Mouse (Mus musculus) hindbrain, postnatal 0 days (tissue): Measurements from ENCODE around the gene Mtfr1l. TPM values are rescaled to one million over a fixed set of nuclear protein-coding genes. Genes with fewer than 3 reads are reported as not detected.

ENCODE experiments used
- ATAC-seq: fragments of 200-750 bp; cut with Nextera tagmentation; 2 replicates; pipeline ENCODE4 v1.8.0; 2017; ENCODE audit warnings: mild to moderate bottlenecking, moderate TSS enrichment, moderate library complexity
- DNase-seq: peaks from one replicate; pipeline ENCODE4 v3.0.0-alpha.2; 2015; ENCODE audit warnings: low spot score
- H3K27ac ChIP-seq: fragments of 300-500 bp; sonication (generic); 2 replicates; pipeline ENCODE4 v1.5.1; 2014; ENCODE audit warnings: mild to moderate bottlenecking
- H3K27me3 ChIP-seq: fragments of 300-500 bp; sonication (generic); 2 replicates; pipeline ENCODE4 v1.6.1; 2014; ENCODE audit warnings: low read length, mixed read lengths; ENCODE audit not compliant: insufficient read depth
- H3K36me3 ChIP-seq: fragments of 300-500 bp; sonication (generic); 2 replicates; pipeline ENCODE4 v1.6.1; 2014; ENCODE audit warnings: low read length, mixed read lengths; ENCODE audit not compliant: insufficient read depth
- H3K4me1 ChIP-seq: fragments of 300-500 bp; sonication (generic); 2 replicates; pipeline ENCODE4 v1.6.1; 2014; ENCODE audit warnings: antibody characterized with exemption, low read length, mixed read lengths; ENCODE audit not compliant: insufficient read depth
- H3K4me2 ChIP-seq: fragments of 300-500 bp; sonication (generic); 2 replicates; pipeline ENCODE4 v1.6.1; 2014; ENCODE audit warnings: low read depth, mild to moderate bottlenecking, low read length, moderate library complexity, mixed read lengths
- H3K4me3 ChIP-seq: fragments of 300-500 bp; sonication (generic); 2 replicates; pipeline ENCODE4 v1.5.1; 2014; ENCODE audit warnings: low read length
- H3K9ac ChIP-seq: fragments of 300-500 bp; sonication (generic); replicated peaks from 2 replicates; pipeline ENCODE4 v1.6.1; 2014; ENCODE audit warnings: mild to moderate bottlenecking, low read length, moderate library complexity, mixed read lengths
- H3K9me3 ChIP-seq: fragments of 300-500 bp; sonication (generic); 2 replicates; pipeline ENCODE4 v1.6.1; 2016; ENCODE audit warnings: low read length, mixed read lengths
- CTCF ChIP-seq: IDR thresholded peaks from 2 replicates; pipeline ENCODE4 v1.5.1; 2016; ENCODE audit warnings: antibody characterized with exemption, control low read depth, low read depth
- WGBS: fragments of 180-500 bp; shearing (Covaris S2); extraction: QIAGEN DNeasy Blood & Tissue Kit; methylation state at CpG from one replicate; pipeline ENCODE4 v1.1.7; 2014; 5-methylcytosine and 5-hydroxymethylcytosine counted together
- polyA plus RNA-seq: library from polyadenylated mRNA; unstranded; fragments of >200 nt; fragmentation: Nextera tagmentation; extraction: Ambion mirVana; gene quantifications from 2 replicates; pipeline ENCODE4 v1.2.1, GENCODE M21; 2015
- total RNA-seq: library from RNA; depleted of rRNA; stranded (reverse); fragments of >200 nt; gene quantifications from 2 replicates; pipeline ENCODE4 v1.2.3, GENCODE M21; 2014

The Mtfr1l gene
- total and polyA plus RNA-seq, 2 experiments from 2014 or later, result 133 to 182 TPM

DNA sequence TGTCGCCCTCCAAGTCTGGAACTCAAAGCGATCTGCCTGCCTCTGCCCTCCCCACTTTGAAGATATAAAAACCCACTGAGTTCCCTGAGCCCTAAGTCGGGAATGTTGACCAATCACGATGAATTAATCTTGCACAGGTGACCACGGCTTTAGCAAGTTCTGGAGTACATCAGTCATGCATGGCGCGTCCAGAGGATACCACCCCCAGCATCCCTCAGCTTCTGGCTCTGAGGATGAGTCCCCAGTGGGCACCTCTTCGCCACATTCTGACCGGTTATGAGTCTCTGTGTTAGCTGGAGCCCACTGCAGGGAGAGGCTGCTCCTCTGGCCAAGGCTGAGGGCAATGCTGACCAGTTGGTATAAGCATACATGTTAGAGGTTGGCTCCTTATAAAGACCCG, 51.0 kb downstream of the Mtfr1l start:
- Histone ChIP-seq H3K4me3 (no peak overlapping the region), H3K4me1 (no peaks in the 10 kb centered on the region), H3K4me2 (no peak overlapping the region), H3K9me3 (no peaks in the 10 kb centered on the region), H3K27me3 (no peaks in the 10 kb centered on the region), H3K9ac (no peak overlapping the region), H3K36me3 (no peaks in the 10 kb centered on the region), H3K27ac (no peak overlapping the region)
- 77% methylated on average over 10 of the region's 10 CpGs for WGBS
- DNase-seq (no peak), ATAC-seq (no peak)
- no peak for TF ChIP-seq CTCF

DNA sequence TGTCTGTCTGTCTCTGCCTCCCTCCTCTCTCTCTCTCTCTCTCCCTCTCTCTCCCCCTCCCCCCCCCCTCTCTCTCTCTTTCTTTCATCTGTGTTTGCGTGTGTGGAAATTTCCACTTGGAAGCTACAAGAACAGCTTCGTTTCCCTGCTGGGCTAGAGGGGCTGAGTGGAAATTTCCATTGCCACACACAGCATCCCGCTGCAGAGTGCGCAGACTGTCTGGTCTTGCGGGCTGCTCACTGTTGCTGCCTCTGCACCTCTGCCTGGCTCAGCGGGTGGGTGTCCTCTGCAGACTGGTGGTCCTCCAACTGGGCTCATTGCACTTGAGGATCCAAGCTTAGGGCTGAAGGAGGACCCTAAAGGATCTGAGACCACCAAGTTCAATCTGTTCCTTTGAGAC, 51.5 kb downstream of the Mtfr1l start:
- WGBS, result 22% methylated on average over 6 of the region's 6 CpGs
- Histone ChIP-seq H3K36me3 (no peaks in the 10 kb centered on the region), H3K4me3 (no peak overlapping the region), H3K4me1 (no peaks in the 10 kb centered on the region), H3K27me3 (no peaks in the 10 kb centered on the region), H3K27ac (no peak overlapping the region), H3K4me2 (no peak overlapping the region), H3K9ac (no peak overlapping the region), H3K9me3 (no peaks in the 10 kb centered on the region)
- ATAC-seq, result no peak
- no peak for TF ChIP-seq CTCF
- peak; percentile 42 for DNase-seq

DNA sequence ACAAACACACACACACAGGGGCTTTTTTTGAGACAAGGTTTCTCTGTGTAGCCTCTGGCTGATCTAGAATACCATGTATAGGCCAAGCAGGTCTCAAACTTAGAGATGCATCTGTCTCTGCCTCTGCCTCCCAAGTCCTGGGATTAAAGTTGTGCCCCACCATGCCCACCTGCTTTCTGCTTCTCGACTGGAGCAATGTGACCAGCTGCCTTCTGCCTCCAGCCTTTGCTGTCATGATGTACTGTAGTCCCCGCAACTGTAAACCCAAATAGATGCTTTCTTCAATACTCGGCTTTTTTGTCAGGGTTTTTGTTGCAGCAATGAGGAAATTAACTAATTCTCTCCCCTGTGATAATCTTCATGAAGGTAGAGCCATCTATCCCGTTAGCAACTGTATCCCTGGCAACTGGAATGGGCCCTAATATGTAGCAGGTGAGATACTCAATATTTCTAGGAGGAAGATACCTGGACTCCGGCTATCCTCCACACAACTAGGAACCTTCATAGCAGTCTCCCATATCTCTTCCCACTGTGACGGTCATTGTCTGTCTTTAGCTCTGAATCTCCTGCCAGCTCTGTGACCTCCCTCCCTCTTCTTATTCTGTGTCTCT, 52.0 kb downstream of the Mtfr1l start:
- no peaks in the 10 kb centered on the region for H3K9me3 ChIP-seq
- ATAC-seq, result no peak
- H3K27ac ChIP-seq, result no peak overlapping the region
- no peaks in the 10 kb centered on the region for H3K4me1 ChIP-seq
- no peak for TF ChIP-seq CTCF
- H3K27me3 ChIP-seq, result no peaks in the 10 kb centered on the region
- no peak overlapping the region for H3K9ac ChIP-seq
- 47% methylated on average over 6 of the region's 6 CpGs for WGBS
- H3K4me2 ChIP-seq, result no peak overlapping the region
- no peaks in the 10 kb centered on the region for H3K36me3 ChIP-seq
- H3K4me3 ChIP-seq, result no peak overlapping the region
- DNase-seq, result no peak

DNA sequence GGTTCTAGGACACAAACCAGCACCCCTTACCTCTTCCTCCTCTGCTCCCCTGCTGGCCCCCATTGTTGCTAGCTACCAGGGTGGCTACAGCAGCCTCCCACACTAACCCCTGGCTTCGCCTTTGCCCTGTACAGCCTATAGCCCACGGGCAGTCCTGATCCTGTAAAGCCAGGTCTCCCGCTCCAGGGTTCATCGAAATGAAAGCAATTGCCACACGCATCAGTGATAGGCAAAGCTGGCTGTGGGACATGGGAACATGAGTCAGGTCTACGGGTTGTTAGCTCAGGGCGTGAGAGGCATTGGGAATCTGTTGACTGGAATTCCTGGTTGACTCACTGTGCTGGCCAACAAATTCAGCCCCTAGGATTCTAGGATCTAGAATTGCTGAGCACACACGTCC, 52.7 kb downstream of the Mtfr1l start:
- WGBS, result 84% methylated on average over 8 of the region's 8 CpGs
- no peaks in the 10 kb centered on the region for H3K36me3 ChIP-seq
- no peaks in the 10 kb centered on the region for H3K9me3 ChIP-seq
- H3K4me2 ChIP-seq, result no peak overlapping the region
- no peak for TF ChIP-seq CTCF
- no peak overlapping the region for H3K4me3 ChIP-seq
- no peak for ATAC-seq
- no peak overlapping the region for H3K27ac ChIP-seq
- no peak overlapping the region for H3K9ac ChIP-seq
- no peaks in the 10 kb centered on the region for H3K4me1 ChIP-seq
- no peaks in the 10 kb centered on the region for H3K27me3 ChIP-seq
- DNase-seq, result no peak

DNA sequence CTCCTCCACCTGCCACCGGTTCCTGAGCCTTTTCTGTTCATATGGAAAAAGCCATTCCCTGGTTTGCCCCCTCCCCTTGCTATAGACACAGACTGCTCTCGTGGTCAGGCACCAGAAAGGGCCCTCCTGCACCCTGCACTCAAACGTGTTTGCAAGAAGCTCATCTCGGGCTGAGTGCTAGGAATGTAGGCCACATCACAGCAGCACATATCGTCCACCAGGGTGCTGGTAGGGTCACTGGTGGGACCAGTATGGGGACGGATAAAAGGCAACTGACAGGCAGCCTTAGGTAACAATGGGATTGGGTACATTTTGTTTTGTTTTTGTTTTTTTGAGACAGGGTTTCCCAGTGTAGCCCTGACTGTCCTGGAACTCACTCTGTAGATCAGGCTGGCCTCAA, 53.9 kb downstream of the Mtfr1l start:
- Histone ChIP-seq H3K27me3 (no peaks in the 10 kb centered on the region), H3K9ac (no peak overlapping the region), H3K27ac (no peak overlapping the region), H3K4me1 (no peaks in the 10 kb centered on the region), H3K4me3 (no peak overlapping the region), H3K4me2 (no peak overlapping the region), H3K36me3 (peaks cover 4% of the 10 kb centered on the region; the same call in 1 of the 2 replicates), H3K9me3 (no peaks in the 10 kb centered on the region)
- DNase-seq, result no peak
- ATAC-seq, result no peak
- WGBS, result 62% methylated on average over 6 of the region's 6 CpGs
- no peak for TF ChIP-seq CTCF

DNA sequence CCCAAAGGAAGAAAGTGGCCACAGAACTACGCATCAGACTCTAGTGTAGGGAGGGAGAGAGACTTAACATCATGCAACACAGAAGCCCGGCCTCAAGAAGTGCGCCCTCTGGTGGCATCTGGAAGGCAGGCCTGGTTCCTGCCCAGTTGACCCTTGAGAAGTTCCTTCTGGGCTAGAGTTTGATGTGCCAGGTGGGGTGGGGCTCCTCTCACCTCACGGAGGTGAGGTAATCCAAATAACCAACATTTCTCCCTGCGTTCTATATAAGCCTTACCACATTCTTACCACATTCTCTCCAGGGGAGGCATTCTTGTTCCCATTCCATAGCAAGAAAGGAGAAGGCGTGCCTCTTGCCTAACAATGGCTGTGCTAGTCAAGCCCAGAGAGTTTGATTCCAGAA, 54.3 kb downstream of the Mtfr1l start:
- no peak overlapping the region for H3K9ac ChIP-seq
- DNase-seq (peak; percentile 76), ATAC-seq (peak; percentile 44; the same call in 1 of the 2 replicates)
- peaks cover 6% of the 10 kb centered on the region; the same call in 1 of the 2 replicates for H3K36me3 ChIP-seq
- no peaks in the 10 kb centered on the region for H3K9me3 ChIP-seq
- WGBS, result 17% methylated on average over 6 of the region's 6 CpGs
- no peak overlapping the region for H3K4me2 ChIP-seq
- H3K27me3 ChIP-seq, result no peaks in the 10 kb centered on the region
- H3K4me3 ChIP-seq, result no peak overlapping the region
- peak; percentile 92 for TF ChIP-seq CTCF
- no peaks in the 10 kb centered on the region for H3K4me1 ChIP-seq
- H3K27ac ChIP-seq, result no peak overlapping the region

DNA sequence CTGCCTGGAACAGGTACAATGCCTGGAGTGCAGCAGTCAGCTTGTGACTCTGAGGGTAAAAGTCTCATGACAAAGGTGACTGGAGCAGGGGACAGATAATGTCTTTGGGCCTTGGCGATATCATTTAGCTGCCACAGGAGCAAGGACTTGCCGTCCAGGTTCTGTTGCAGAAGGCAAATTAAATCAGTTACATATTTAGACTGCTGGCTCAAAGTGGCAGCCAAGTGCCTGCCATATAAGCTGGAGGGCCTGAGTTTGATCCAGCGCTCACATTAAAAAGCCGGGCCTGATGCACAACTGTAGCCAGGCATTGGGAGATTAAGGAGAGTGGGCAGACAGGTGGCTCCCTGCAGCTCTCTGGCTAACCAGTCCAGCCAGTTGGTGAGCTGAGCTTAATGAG, 55.3 kb downstream of the Mtfr1l start:
- H3K27me3 ChIP-seq, result no peaks in the 10 kb centered on the region
- ATAC-seq (no peak), DNase-seq (no peak)
- no peak overlapping the region for H3K4me2 ChIP-seq
- H3K4me3 ChIP-seq, result no peak overlapping the region
- H3K9ac ChIP-seq, result no peak overlapping the region
- no peaks in the 10 kb centered on the region for H3K9me3 ChIP-seq
- peaks cover 15% of the 10 kb centered on the region for H3K36me3 ChIP-seq
- no peak overlapping the region for H3K27ac ChIP-seq
- 88% methylated on average over 4 of the region's 4 CpGs for WGBS
- TF ChIP-seq CTCF, result no peak
- no peaks in the 10 kb centered on the region for H3K4me1 ChIP-seq
